8 mouse cellular contexts compared by ENCODE assay signal in genomic region chr14:30715618-30716050, GRCm38 (mm10). TPM values are rescaled to one million over a fixed set of nuclear protein-coding genes. Genes with fewer than 3 reads are reported as not detected.
DNase-seq lines count a peak whose midpoint lies in the region; ATAC-seq and TF ChIP-seq lines count a peak whose summit lies in the region.

No protein-coding gene starts in this region.

- H3K36me3 ChIP-seq in heart, embryonic 13.5 days = no peaks in the 10 kb centered on the region
- H3K36me3 ChIP-seq in liver, embryonic 13.5 days = no peaks in the 10 kb centered on the region
- H3K36me3 ChIP-seq in neural tube, embryonic 11.5 days (ENCODE audit: control insufficient read depth, insufficient read depth, low read length) = no peaks in the 10 kb centered on the region
- H3K36me3 ChIP-seq in stomach, embryonic 16.5 days (ENCODE audit: control insufficient read depth, insufficient read depth, low read length) = no peaks in the 10 kb centered on the region

- DNase-seq in CD4-positive helper T cell, adult 2 months (ENCODE audit: low read depth, low spot score) = peak; percentile 89
- DNase-seq in adrenal gland, postnatal 25 days = peak; percentile 88
- peak; percentile 91 for DNase-seq in kidney, postnatal 14 days
- DNase-seq in liver, embryonic 13.5 days = peak; percentile 54
- peak; percentile 86 for DNase-seq in neural tube, embryonic 11.5 days (ENCODE audit: low spot score)

- no peaks in the 10 kb centered on the region for H3K4me1 ChIP-seq in embryonic fibroblast, embryonic 13.5 days (ENCODE audit: control insufficient read depth, insufficient read depth, low read length)
- peaks cover 12% of the 10 kb centered on the region for H3K4me1 ChIP-seq in heart, embryonic 13.5 days
- H3K4me1 ChIP-seq in liver, embryonic 13.5 days (replicated peaks) = peaks cover 40% of the 10 kb centered on the region
- peaks cover 5% of the 10 kb centered on the region; the same call in 1 of the 2 replicates for H3K4me1 ChIP-seq in neural tube, embryonic 11.5 days (ENCODE audit: control insufficient read depth, insufficient read depth, low read length)
- peaks cover 8% of the 10 kb centered on the region for H3K4me1 ChIP-seq in stomach, embryonic 16.5 days (ENCODE audit: control insufficient read depth, insufficient read depth, low read length)

- TF ChIP-seq POLR2A in embryonic fibroblast, embryonic 13.5 days (IDR thresholded peaks at IDR 0.05; ENCODE audit: low read depth, low read length) = no peak

- ATAC-seq in heart, embryonic 13.5 days (ENCODE audit: extremely low read depth, insufficient number of reproducible peaks, low FRiP score, low TSS enrichment) = peak; percentile 74
- peak; percentile 68 for ATAC-seq in liver, embryonic 13.5 days (ENCODE audit: low read depth)
- peak; percentile 75 for ATAC-seq in neural tube, embryonic 11.5 days (ENCODE audit: insufficient read depth, low FRiP score, low TSS enrichment)
- peak; percentile 87; the same call in 1 of the 2 replicates for ATAC-seq in stomach, embryonic 16.5 days (ENCODE audit: insufficient read depth, low FRiP score)

- no peak overlapping the region for H3K27ac ChIP-seq in embryonic fibroblast, embryonic 13.5 days (ENCODE audit: insufficient read depth, low read length)
- peak overlapping the region; percentile 86 for H3K27ac ChIP-seq in heart, embryonic 13.5 days (replicated peaks)
- peak overlapping the region; percentile 83 for H3K27ac ChIP-seq in liver, embryonic 13.5 days
- H3K27ac ChIP-seq in neural tube, embryonic 11.5 days (ENCODE audit: low read depth, low read length) = peak overlapping the region; percentile 90
- peak overlapping the region; percentile 81 for H3K27ac ChIP-seq in stomach, embryonic 16.5 days (ENCODE audit: low read length)

- H3K4me3 ChIP-seq in embryonic fibroblast, embryonic 13.5 days (ENCODE audit: insufficient read depth, low read length) = peak overlapping the region; percentile 81
- H3K4me3 ChIP-seq in heart, embryonic 13.5 days = peak overlapping the region; percentile 93
- H3K4me3 ChIP-seq in liver, embryonic 13.5 days (replicated peaks) = peak overlapping the region; percentile 92
- peak overlapping the region; percentile 91 for H3K4me3 ChIP-seq in neural tube, embryonic 11.5 days (ENCODE audit: low read depth, low read length)
- peak overlapping the region; percentile 91 for H3K4me3 ChIP-seq in stomach, embryonic 16.5 days (replicated peaks; ENCODE audit: low read length)

- H3K9ac ChIP-seq in heart, embryonic 13.5 days = peak overlapping the region; percentile 94
- peak overlapping the region; percentile 93 for H3K9ac ChIP-seq in liver, embryonic 13.5 days
- H3K9ac ChIP-seq in neural tube, embryonic 11.5 days (ENCODE audit: low read length) = peak overlapping the region; percentile 88
- H3K9ac ChIP-seq in stomach, embryonic 16.5 days (ENCODE audit: low read length) = peak overlapping the region; percentile 91

- under 1% methylated on average over 67 of the region's 68 CpGs for WGBS in heart, embryonic 13.5 days
- under 1% methylated on average over 67 of the region's 68 CpGs for WGBS in liver, embryonic 13.5 days (ENCODE audit: insufficient replicate concordance)
- 0% methylated on average over 28 of the region's 68 CpGs for WGBS in neural tube, embryonic 11.5 days
- under 1% methylated on average over 56 of the region's 68 CpGs for WGBS in stomach, embryonic 16.5 days

- H3K27me3 ChIP-seq in heart, embryonic 13.5 days (replicated peaks) = peaks cover 7% of the 10 kb centered on the region
- peaks cover 11% of the 10 kb centered on the region for H3K27me3 ChIP-seq in liver, embryonic 13.5 days
- peaks cover 3% of the 10 kb centered on the region; the same call in 1 of the 2 replicates for H3K27me3 ChIP-seq in neural tube, embryonic 11.5 days (ENCODE audit: control insufficient read depth, insufficient read depth, low read length)
- H3K27me3 ChIP-seq in stomach, embryonic 16.5 days (ENCODE audit: control insufficient read depth, insufficient read depth, low read length) = peaks cover 8% of the 10 kb centered on the region

- H3K9me3 ChIP-seq in heart, embryonic 13.5 days = no peaks in the 10 kb centered on the region
- no peaks in the 10 kb centered on the region for H3K9me3 ChIP-seq in liver, embryonic 13.5 days (replicated peaks)
- no peaks in the 10 kb centered on the region for H3K9me3 ChIP-seq in neural tube, embryonic 11.5 days (ENCODE audit: control insufficient read depth, low read length)
- no peaks in the 10 kb centered on the region for H3K9me3 ChIP-seq in stomach, embryonic 16.5 days (replicated peaks; ENCODE audit: control insufficient read depth, low read length)

- peak overlapping the region; percentile 92 for H3K4me2 ChIP-seq in heart, embryonic 13.5 days
- peak overlapping the region; percentile 98 for H3K4me2 ChIP-seq in liver, embryonic 13.5 days
- peak overlapping the region; percentile 77 for H3K4me2 ChIP-seq in neural tube, embryonic 11.5 days (ENCODE audit: low read depth)
- peak overlapping the region; percentile 89 for H3K4me2 ChIP-seq in stomach, embryonic 16.5 days (ENCODE audit: low read depth, low read length)

- TF ChIP-seq CTCF in embryonic fibroblast, embryonic 13.5 days (IDR thresholded peaks at IDR 0.05; ENCODE audit: borderline replicate concordance, insufficient read depth, low read length) = no peak

RNA-seq across cellular contexts. Expression of gene Sfmbt1, which starts 1.0 kb away (rescaled TPM):
- total RNA-seq in adrenal gland, postnatal 25 days (2021) = 28.4 and 35.0 TPM in 2 replicates
- 8.2 and 9.6 TPM in 2 replicates for polyA plus RNA-seq in embryonic fibroblast, embryonic 13.5 days (2011; ENCODE audit: insufficient read length, low read depth, missing spikeins)
- 7.8 and 11.0 TPM in 2 replicates for polyA plus RNA-seq in heart, embryonic 13.5 days (2015; fragmentation: Nextera tagmentation; extraction: Ambion mirVana)
- polyA plus RNA-seq in liver, embryonic 13.5 days (2015; fragmentation: Nextera tagmentation; extraction: Ambion mirVana) = 13.3 and 15.2 TPM in 2 replicates
- 19.3 and 19.5 TPM in 2 replicates for polyA plus RNA-seq in neural tube, embryonic 11.5 days (2014; fragmentation: Nextera tagmentation; extraction: Ambion mirVana)
- 9.6 and 10.2 TPM in 2 replicates for polyA plus RNA-seq in stomach, embryonic 16.5 days (2015; fragmentation: Nextera tagmentation; extraction: Ambion mirVana)
